Mouse (Mus musculus) forebrain, embryonic 14.5 days (tissue): Measurements from ENCODE around the gene Pnkp. TPM values are rescaled to one million over a fixed set of nuclear protein-coding genes. Genes with fewer than 3 reads are reported as not detected.
A peak's percentile ranks its signal among the peaks of the same experiment; 100 is the strongest.

Experiments
- ATAC-seq: fragments of 200-750 bp; cut with Nextera tagmentation; 2 replicates; pipeline ENCODE4 v1.8.0; 2017; ENCODE audit warnings: mild to moderate bottlenecking, moderate library complexity
- DNase-seq: peaks from one replicate; pipeline ENCODE4 v3.0.0-alpha.2; 2015; ENCODE audit warnings: low spot score
- H3K27ac ChIP-seq: fragments of 300-500 bp; sonication (generic); 2 replicates; pipeline ENCODE4 v1.5.1; 2014; ENCODE audit warnings: low read depth, mild to moderate bottlenecking, control low read depth, low read length, moderate library complexity
- H3K27me3 ChIP-seq: fragments of 300-500 bp; sonication (generic); replicated peaks from 2 replicates; pipeline ENCODE4 v1.6.1; 2014; ENCODE audit warnings: low read length, control low read depth, mixed read lengths; ENCODE audit not compliant: control insufficient read depth, insufficient read depth
- H3K36me3 ChIP-seq: fragments of 300-500 bp; sonication (generic); 2 replicates; pipeline ENCODE4 v1.6.1; 2014; ENCODE audit warnings: low read length, control low read depth; ENCODE audit not compliant: control insufficient read depth, insufficient read depth
- H3K4me1 ChIP-seq: fragments of 300-500 bp; sonication (generic); 2 replicates; pipeline ENCODE4 v1.6.1; 2014; ENCODE audit warnings: antibody characterized with exemption, low read length, control low read depth; ENCODE audit not compliant: control insufficient read depth, insufficient read depth
- H3K4me2 ChIP-seq: fragments of 300-500 bp; sonication (generic); 2 replicates; pipeline ENCODE4 v1.6.1; 2014; ENCODE audit warnings: mild to moderate bottlenecking, control low read depth, low read length
- H3K4me3 ChIP-seq: fragments of 300-500 bp; sonication (generic); 2 replicates; pipeline ENCODE4 v1.5.1; 2014; ENCODE audit warnings: low read depth, low read length, control low read depth
- H3K9ac ChIP-seq: fragments of 300-500 bp; sonication (generic); 2 replicates; pipeline ENCODE4 v1.6.1; 2014; ENCODE audit warnings: mild to moderate bottlenecking, low read length, control low read depth, moderate library complexity
- H3K9me3 ChIP-seq: fragments of 300-500 bp; sonication (generic); replicated peaks from 2 replicates; pipeline ENCODE4 v1.6.1; 2016; ENCODE audit warnings: low read length, control low read depth, mixed read lengths; ENCODE audit not compliant: control insufficient read depth
- WGBS: fragments of 180-500 bp; shearing (Covaris S2); extraction: QIAGEN DNeasy Blood & Tissue Kit; methylation state at CpG from one replicate; pipeline ENCODE4 v1.1.7; 2014; 5-methylcytosine and 5-hydroxymethylcytosine counted together
- polyA plus RNA-seq: library from polyadenylated mRNA; unstranded; fragments of >200 nt; fragmentation: Nextera tagmentation; extraction: Ambion mirVana; gene quantifications from 2 replicates; pipeline ENCODE4 v1.2.1, GENCODE M21; 2014

Gene Pnkp
- polyA plus RNA-seq, 1 experiment from 2014 or later, result 31.7 TPM

- Histone ChIP-seq H3K9ac (no peak overlapping the region; the same call in 1 of the 2 replicates), H3K27ac (no peak overlapping the region), H3K27me3 (no peaks in the 10 kb centered on the region), H3K4me1 (peaks cover 31% of the 10 kb centered on the region), H3K4me2 (no peak overlapping the region), H3K36me3 (0 out of 2 replicates have a peak, but pooled peaks cover 4% of the 10 kb centered on the region), H3K4me3 (no peak overlapping the region), H3K9me3 (no peaks in the 10 kb centered on the region)
- 86% methylated on average over 3 of the region's 3 CpGs for WGBS
- ATAC-seq (no peak), DNase-seq (no peak)
These were observed 36.4 kb upstream of the Pnkp start for GRCm38 (mm10) chr7:44820525-44820924.

- 83% methylated on average over 7 of the region's 7 CpGs for WGBS
- no peak for DNase-seq
- Histone ChIP-seq H3K9ac (no peak overlapping the region), H3K27me3 (no peaks in the 10 kb centered on the region), H3K4me3 (no peak overlapping the region), H3K9me3 (no peaks in the 10 kb centered on the region), H3K4me2 (no peak overlapping the region), H3K27ac (no peak overlapping the region), H3K36me3 (0 out of 2 replicates have a peak, but pooled peaks cover 7% of the 10 kb centered on the region), H3K4me1 (peaks cover 31% of the 10 kb centered on the region)
- ATAC-seq, result no peak
These were observed 35.1 kb upstream of the Pnkp start for GRCm38 (mm10) chr7:44821666-44822448.

- Histone ChIP-seq H3K36me3 (peaks cover 9% of the 10 kb centered on the region; the same call in 1 of the 2 replicates), H3K4me3 (no peak overlapping the region), H3K9me3 (no peaks in the 10 kb centered on the region), H3K27ac (no peak overlapping the region), H3K9ac (no peak overlapping the region), H3K4me2 (no peak overlapping the region), H3K4me1 (peaks cover 16% of the 10 kb centered on the region), H3K27me3 (no peaks in the 10 kb centered on the region)
- ATAC-seq (no peak), DNase-seq (peak; percentile 22)
- WGBS, result 24% methylated on average over 7 of the region's 7 CpGs
These were observed 33.5 kb upstream of the Pnkp start for GRCm38 (mm10) chr7:44823409-44823808.

- H3K36me3 ChIP-seq, result peaks cover 19% of the 10 kb centered on the region
- no peak overlapping the region for H3K27ac ChIP-seq
- H3K4me3 ChIP-seq, result no peak overlapping the region
- 29% methylated on average over 3 of the region's 3 CpGs for WGBS
- H3K4me2 ChIP-seq, result no peak overlapping the region
- DNase-seq (peak; percentile 89), ATAC-seq (peak; percentile 78)
- H3K27me3 ChIP-seq, result no peaks in the 10 kb centered on the region
- H3K9ac ChIP-seq, result no peak overlapping the region
- H3K4me1 ChIP-seq, result peaks cover 3% of the 10 kb centered on the region
- no peaks in the 10 kb centered on the region for H3K9me3 ChIP-seq
These were observed 32.1 kb upstream of the Pnkp start for GRCm38 (mm10) chr7:44824872-44825271.

GRCm38 (mm10) chr7:44826771-44827170 is 30.2 kb upstream of the Pnkp start:
- no peak for DNase-seq
- peaks cover 38% of the 10 kb centered on the region for H3K36me3 ChIP-seq
- H3K9me3 ChIP-seq, result no peaks in the 10 kb centered on the region
- no peak overlapping the region for H3K4me3 ChIP-seq
- 94% methylated on average over 3 of the region's 3 CpGs for WGBS
- H3K4me1 ChIP-seq, result peaks cover 3% of the 10 kb centered on the region; the same call in 1 of the 2 replicates
- H3K27ac ChIP-seq, result no peak overlapping the region
- no peaks in the 10 kb centered on the region for H3K27me3 ChIP-seq
- no peak for ATAC-seq
- no peak overlapping the region for H3K4me2 ChIP-seq
- H3K9ac ChIP-seq, result no peak overlapping the region

- DNase-seq, result no peak
- ATAC-seq, result no peak
- WGBS, result 86% methylated on average over 5 of the region's 5 CpGs
- Histone ChIP-seq H3K27ac (no peak overlapping the region), H3K36me3 (peaks cover 47% of the 10 kb centered on the region), H3K9ac (no peak overlapping the region), H3K9me3 (no peaks in the 10 kb centered on the region), H3K27me3 (no peaks in the 10 kb centered on the region), H3K4me2 (no peak overlapping the region), H3K4me3 (no peak overlapping the region), H3K4me1 (no peaks in the 10 kb centered on the region)
These were observed 28.2 kb upstream of the Pnkp start for GRCm38 (mm10) chr7:44828706-44829105.

GRCm38 (mm10) chr7:44832763-44833162 is 24.2 kb upstream of the Pnkp start:
- Histone ChIP-seq H3K4me1 (no peaks in the 10 kb centered on the region), H3K9ac (no peak overlapping the region), H3K36me3 (peaks cover 47% of the 10 kb centered on the region), H3K4me3 (no peak overlapping the region), H3K4me2 (no peak overlapping the region), H3K27me3 (no peaks in the 10 kb centered on the region), H3K9me3 (no peaks in the 10 kb centered on the region), H3K27ac (no peak overlapping the region)
- WGBS, result 79% methylated on average over 4 of the region's 4 CpGs
- no peak for ATAC-seq
- DNase-seq, result no peak

GRCm38 (mm10) chr7:44835373-44836015 is 21.4 kb upstream of the Pnkp start:
- H3K27ac ChIP-seq, result no peak overlapping the region
- H3K9ac ChIP-seq, result no peak overlapping the region
- H3K9me3 ChIP-seq, result no peaks in the 10 kb centered on the region
- H3K27me3 ChIP-seq, result peaks cover 16% of the 10 kb centered on the region; the same call in 1 of the 2 replicates
- no peak overlapping the region for H3K4me2 ChIP-seq
- ATAC-seq (no peak), DNase-seq (no peak)
- WGBS, result 100% methylated on average over 1 of the region's 1 CpGs
- H3K4me3 ChIP-seq, result no peak overlapping the region
- peaks cover 8% of the 10 kb centered on the region; the same call in 1 of the 2 replicates for H3K4me1 ChIP-seq
- peaks cover 27% of the 10 kb centered on the region for H3K36me3 ChIP-seq

- ATAC-seq (no peak), DNase-seq (no peak)
- Histone ChIP-seq H3K9me3 (no peaks in the 10 kb centered on the region), H3K4me1 (peaks cover 8% of the 10 kb centered on the region; the same call in 1 of the 2 replicates), H3K4me3 (no peak overlapping the region), H3K27ac (no peak overlapping the region), H3K9ac (no peak overlapping the region), H3K27me3 (peaks cover 21% of the 10 kb centered on the region; the same call in 1 of the 2 replicates), H3K36me3 (peaks cover 27% of the 10 kb centered on the region), H3K4me2 (no peak overlapping the region)
- 55% methylated on average over 3 of the region's 3 CpGs for WGBS
These were observed 20.9 kb upstream of the Pnkp start for GRCm38 (mm10) chr7:44836016-44836404.
